Mouse (Mus musculus): ENCODE results near the gene AC109138.7. TPM values are rescaled to one million over a fixed set of nuclear protein-coding genes. Genes with fewer than 3 reads are reported as not detected.
"Not testable (repeated sequence)": the region's sequence is repeated elsewhere in the genome, so short reads cannot be mapped to it uniquely, and the experiment has no call there.

AC109138.7 gene
- polyA plus RNA-seq, 1 experiment from 2014 or later = not detected

DNA sequence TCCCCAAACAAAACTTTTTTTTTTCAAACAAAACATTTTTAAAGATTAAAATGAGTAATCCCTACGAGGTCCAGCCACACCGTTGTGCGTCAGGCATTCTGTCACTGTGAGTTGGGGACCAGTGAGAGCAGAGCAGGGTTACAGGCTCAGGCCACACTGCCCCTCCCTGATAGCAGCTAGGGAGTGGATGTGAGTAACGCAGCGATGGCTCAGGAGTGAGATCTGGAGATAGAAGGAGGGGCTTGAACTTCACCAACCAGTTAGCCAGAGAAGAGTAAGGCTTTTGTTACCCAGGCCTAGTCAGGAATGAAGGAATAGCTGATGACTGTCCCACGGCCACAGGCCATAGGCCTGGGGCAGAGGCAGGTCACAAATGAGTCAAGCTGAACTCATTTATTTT, 30.6 kb downstream of the AC109138.7 start:
- DNase-seq (ENCODE audit: low spot score) (no peak), ATAC-seq (no peak)
- Histone ChIP-seq H3K4me3 (ENCODE audit: low read depth, low read length) (no peak overlapping the region), H3K27ac (ENCODE audit: low read length) (no peak overlapping the region), H3K9me3 (ENCODE audit: low read length) (no peaks in the 10 kb centered on the region), H3K4me2 (replicated peaks; ENCODE audit: low read depth, low read length) (no peak overlapping the region), H3K36me3 (ENCODE audit: insufficient read depth, low read length) (no peaks in the 10 kb centered on the region), H3K27me3 (replicated peaks; ENCODE audit: insufficient read depth, low read length) (no peaks in the 10 kb centered on the region), H3K4me1 (ENCODE audit: insufficient read depth, low read depth, low read length) (no peaks in the 10 kb centered on the region), H3K9ac (replicated peaks; ENCODE audit: low read depth) (no peak overlapping the region)
- TF ChIP-seq EP300 (IDR thresholded peaks at IDR 0.05) (no peak), CTCF (IDR thresholded peaks at IDR 0.05) (no peak)
- WGBS = 76% methylated on average over 6 of the region's 6 CpGs

DNA sequence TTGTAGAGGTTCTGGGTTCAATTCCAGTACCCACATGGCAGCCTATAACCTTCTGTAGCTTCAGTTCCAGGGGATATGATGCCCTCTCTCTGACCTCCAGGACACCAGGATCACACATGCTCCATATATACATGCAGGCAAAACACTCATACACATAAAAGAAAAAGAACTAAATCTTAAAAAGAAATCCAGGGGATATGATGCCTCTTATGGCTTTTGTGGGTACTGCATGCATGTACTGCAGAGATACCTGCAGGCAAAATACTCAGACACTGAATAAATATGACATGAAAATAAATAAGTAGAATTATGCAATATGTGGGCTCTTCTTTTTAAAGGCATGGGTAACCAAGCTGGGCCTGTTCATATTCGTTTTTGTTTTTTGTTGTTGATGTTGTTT, 32.9 kb downstream of the AC109138.7 start:
- H3K27ac ChIP-seq (ENCODE audit: low read length) = no peak overlapping the region
- no peak overlapping the region for H3K4me2 ChIP-seq (replicated peaks; ENCODE audit: low read depth, low read length)
- H3K27me3 ChIP-seq (replicated peaks; ENCODE audit: insufficient read depth, low read length) = no peaks in the 10 kb centered on the region
- DNase-seq (ENCODE audit: low spot score) (no peak), ATAC-seq (no peak)
- H3K4me1 ChIP-seq (ENCODE audit: insufficient read depth, low read depth, low read length) = no peaks in the 10 kb centered on the region
- no peaks in the 10 kb centered on the region for H3K9me3 ChIP-seq (ENCODE audit: low read length)
- H3K4me3 ChIP-seq (ENCODE audit: low read depth, low read length) = no peak overlapping the region
- peak; percentile 50; the same call in 1 of the 2 replicates for TF ChIP-seq CTCF (IDR thresholded peaks at IDR 0.05)
- no peak for TF ChIP-seq EP300 (IDR thresholded peaks at IDR 0.05)
- no peak overlapping the region for H3K9ac ChIP-seq (replicated peaks; ENCODE audit: low read depth)
- WGBS = 59% methylated on average over 1 of the region's 1 CpGs
- no peaks in the 10 kb centered on the region for H3K36me3 ChIP-seq (ENCODE audit: insufficient read depth, low read length)

DNA sequence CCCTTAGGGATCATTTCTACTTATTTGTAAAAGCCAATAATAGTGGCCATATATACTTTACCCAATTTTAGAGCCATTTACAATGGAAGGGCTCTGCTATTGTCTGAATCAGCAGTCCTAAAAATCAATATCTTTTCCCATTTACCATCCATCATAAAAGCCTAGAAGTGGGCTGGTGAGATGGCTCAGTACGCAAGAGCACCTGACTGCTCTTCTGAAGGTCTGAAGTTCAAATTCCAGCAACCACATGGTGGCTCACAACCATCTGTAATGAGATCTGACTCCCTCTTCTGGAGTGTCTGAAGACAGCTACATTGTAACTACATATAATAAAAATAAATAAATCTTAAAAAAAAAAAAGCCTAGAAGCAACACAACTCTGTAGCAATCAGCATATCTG, 34.5 kb downstream of the AC109138.7 start:
- not testable (repeated sequence) for H3K9ac ChIP-seq (replicated peaks; ENCODE audit: low read depth); DNase-seq (ENCODE audit: low spot score); H3K27me3 ChIP-seq (replicated peaks; ENCODE audit: insufficient read depth, low read length); H3K4me3 ChIP-seq (ENCODE audit: low read depth, low read length); H3K4me2 ChIP-seq (replicated peaks; ENCODE audit: low read depth, low read length); H3K9me3 ChIP-seq (ENCODE audit: low read length); H3K36me3 ChIP-seq (ENCODE audit: insufficient read depth, low read length); H3K27ac ChIP-seq (ENCODE audit: low read length); ATAC-seq; H3K4me1 ChIP-seq (ENCODE audit: insufficient read depth, low read depth, low read length)
- 47% methylated on average over 1 of the region's 1 CpGs for WGBS

DNA sequence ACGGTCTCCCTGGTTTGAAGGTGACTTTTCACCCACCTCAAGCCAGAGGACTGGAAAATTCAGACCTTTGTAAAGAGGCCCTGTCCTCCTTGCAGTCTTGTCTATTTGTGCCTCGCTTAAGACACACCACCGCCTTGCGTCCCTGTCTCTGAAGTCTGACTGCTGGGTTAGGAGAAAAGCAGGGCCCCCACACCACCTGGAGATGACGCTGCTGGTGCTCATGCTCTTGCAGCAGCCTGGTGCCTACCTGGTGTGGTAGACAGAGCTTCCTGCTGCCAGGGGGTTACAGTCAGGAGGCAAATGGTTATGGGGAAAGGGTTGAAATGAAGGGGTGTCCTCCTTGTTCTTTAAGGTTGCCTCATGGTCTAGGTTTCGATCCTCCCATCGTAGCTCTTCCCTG, 40.1 kb downstream of the AC109138.7 start:
- H3K27ac ChIP-seq (ENCODE audit: low read length) = no peak overlapping the region
- peaks cover 9% of the 10 kb centered on the region; the same call in 1 of the 2 replicates for H3K4me1 ChIP-seq (ENCODE audit: insufficient read depth, low read depth, low read length)
- WGBS = 88% methylated on average over 7 of the region's 7 CpGs
- H3K9ac ChIP-seq (replicated peaks; ENCODE audit: low read depth) = no peak overlapping the region
- H3K36me3 ChIP-seq (ENCODE audit: insufficient read depth, low read length) = no peaks in the 10 kb centered on the region
- H3K27me3 ChIP-seq (replicated peaks; ENCODE audit: insufficient read depth, low read length) = no peaks in the 10 kb centered on the region
- TF ChIP-seq EP300 (IDR thresholded peaks at IDR 0.05) = no peak
- no peak for TF ChIP-seq CTCF (IDR thresholded peaks at IDR 0.05)
- no peak for DNase-seq (ENCODE audit: low spot score)
- no peaks in the 10 kb centered on the region for H3K9me3 ChIP-seq (ENCODE audit: low read length)
- no peak overlapping the region for H3K4me2 ChIP-seq (replicated peaks; ENCODE audit: low read depth, low read length)
- no peak for ATAC-seq
- no peak overlapping the region for H3K4me3 ChIP-seq (ENCODE audit: low read depth, low read length)

DNA sequence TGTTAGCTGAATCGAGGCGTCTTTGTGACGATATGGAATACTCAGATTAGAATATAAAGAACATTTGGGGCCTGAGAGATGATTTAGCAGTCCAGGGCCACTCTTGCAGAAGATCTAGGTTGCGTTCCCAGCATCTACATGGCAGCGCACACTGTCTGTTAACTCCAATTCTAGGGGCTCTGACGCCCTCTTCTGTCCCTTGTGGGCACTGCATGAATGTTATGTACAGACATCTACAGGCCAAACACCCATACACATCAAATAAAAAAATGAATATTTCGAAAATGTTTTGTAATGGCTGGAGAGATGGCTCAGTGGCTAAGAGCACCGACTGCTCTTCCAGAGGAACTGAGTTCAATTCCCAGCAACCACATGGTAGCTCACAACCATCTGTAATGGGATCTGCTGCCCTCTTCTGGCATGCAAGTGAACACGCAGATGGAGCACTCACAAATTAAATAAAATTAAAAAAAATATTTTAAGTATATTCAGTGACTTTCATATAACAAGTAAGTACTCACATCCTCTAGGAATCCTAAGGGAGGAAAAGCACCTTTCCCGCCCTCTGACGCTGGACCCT, 41.5 kb downstream of the AC109138.7 start:
- H3K27me3 ChIP-seq (replicated peaks; ENCODE audit: insufficient read depth, low read length) = no peaks in the 10 kb centered on the region
- H3K4me3 ChIP-seq (ENCODE audit: low read depth, low read length) = no peak overlapping the region
- H3K27ac ChIP-seq (ENCODE audit: low read length) = no peak overlapping the region
- peaks cover 9% of the 10 kb centered on the region; the same call in 1 of the 2 replicates for H3K4me1 ChIP-seq (ENCODE audit: insufficient read depth, low read depth, low read length)
- TF ChIP-seq CTCF (IDR thresholded peaks at IDR 0.05) = no peak; the same call in none of the 2 replicates
- TF ChIP-seq EP300 (IDR thresholded peaks at IDR 0.05) = no peak
- WGBS = 75% methylated on average over 11 of the region's 11 CpGs
- ATAC-seq (no peak), DNase-seq (ENCODE audit: low spot score) (no peak)
- no peak overlapping the region for H3K4me2 ChIP-seq (replicated peaks; ENCODE audit: low read depth, low read length)
- no peaks in the 10 kb centered on the region for H3K36me3 ChIP-seq (ENCODE audit: insufficient read depth, low read length)
- no peak overlapping the region for H3K9ac ChIP-seq (replicated peaks; ENCODE audit: low read depth)
- no peaks in the 10 kb centered on the region for H3K9me3 ChIP-seq (ENCODE audit: low read length)

DNA sequence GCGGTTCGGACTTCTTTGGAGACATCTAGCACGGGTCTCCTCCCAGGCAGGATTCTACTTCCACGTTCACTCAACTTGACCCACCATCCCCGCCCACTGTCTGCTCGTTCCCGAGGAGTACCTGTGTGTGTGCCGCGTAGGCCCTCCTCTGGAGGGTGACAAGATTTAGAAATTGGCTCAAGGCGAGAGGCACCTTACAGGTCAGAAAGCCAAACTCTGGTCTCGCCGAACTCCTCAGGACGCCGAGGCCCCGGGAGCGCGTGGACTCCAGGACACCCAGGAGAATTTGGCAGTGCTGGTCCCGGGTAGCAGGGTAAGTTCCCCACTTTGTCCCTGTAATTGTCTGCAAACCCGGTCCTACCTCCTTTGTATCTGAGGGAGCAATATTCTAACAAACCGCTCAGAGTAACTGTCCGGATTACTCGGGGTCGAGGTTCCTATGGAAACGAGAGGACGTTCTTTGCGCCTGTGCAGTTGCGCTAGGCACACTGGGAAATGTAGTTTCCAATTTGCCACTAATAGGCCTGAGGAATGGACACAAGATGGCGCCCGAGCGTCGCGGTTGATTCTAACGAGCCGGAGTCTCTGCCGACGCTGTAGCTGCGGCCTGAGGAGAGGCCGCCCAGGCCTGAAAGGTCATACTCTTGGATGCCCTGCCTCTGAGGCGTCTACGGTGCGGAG, 43.2 kb downstream of the AC109138.7 start:
- DNase-seq (ENCODE audit: low spot score) (peak; percentile 97), ATAC-seq (peak; percentile 96)
- WGBS = under 1% methylated on average over 41 of the region's 41 CpGs
- Histone ChIP-seq H3K4me2 (replicated peaks; ENCODE audit: low read depth, low read length) (peak overlapping the region; percentile 63), H3K9ac (replicated peaks; ENCODE audit: low read depth) (0 out of 2 replicates have a peak overlapping the region, but pooled peaks have one; percentile 23), H3K36me3 (ENCODE audit: insufficient read depth, low read length) (no peaks in the 10 kb centered on the region), H3K27ac (ENCODE audit: low read length) (no peak overlapping the region), H3K9me3 (ENCODE audit: low read length) (no peaks in the 10 kb centered on the region), H3K4me1 (ENCODE audit: insufficient read depth, low read depth, low read length) (peaks cover 9% of the 10 kb centered on the region; the same call in 1 of the 2 replicates), H3K27me3 (replicated peaks; ENCODE audit: insufficient read depth, low read length) (no peaks in the 10 kb centered on the region), H3K4me3 (ENCODE audit: low read depth, low read length) (peak overlapping the region; percentile 55)
- TF ChIP-seq EP300 (IDR thresholded peaks at IDR 0.05) (no peak), CTCF (IDR thresholded peaks at IDR 0.05) (peak; percentile 96)
